Mouse (Mus musculus): ENCODE results near the gene Btaf1.
"Not testable (repeated sequence)": the region's sequence is repeated elsewhere in the genome, so short reads cannot be mapped to it uniquely, and the experiment has no call there.

Gene Btaf1

DNA sequence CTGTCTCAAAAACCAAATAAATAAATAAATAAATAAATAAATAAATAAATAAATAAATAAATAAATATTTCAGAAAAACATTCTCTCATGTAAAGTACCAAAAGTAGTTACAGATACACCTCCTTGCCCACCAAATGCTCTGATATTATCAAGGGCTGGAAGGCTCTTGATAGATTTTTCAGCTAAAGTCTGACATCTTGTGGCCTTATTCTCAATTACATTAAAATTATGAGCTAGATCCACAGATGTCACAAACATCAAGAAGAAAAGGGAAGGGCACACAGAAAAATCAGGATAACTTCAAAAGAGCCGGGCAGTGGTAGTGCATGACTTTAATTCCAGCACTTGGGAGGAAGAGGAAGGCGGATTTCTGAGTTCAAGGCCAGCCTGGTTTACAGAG is 3.9 kb upstream of the Btaf1 start:
- peak in 1 of 2 experiments; percentile 11 for DNase-seq (ENCODE audit: low spot score in 2 of 2)

DNA sequence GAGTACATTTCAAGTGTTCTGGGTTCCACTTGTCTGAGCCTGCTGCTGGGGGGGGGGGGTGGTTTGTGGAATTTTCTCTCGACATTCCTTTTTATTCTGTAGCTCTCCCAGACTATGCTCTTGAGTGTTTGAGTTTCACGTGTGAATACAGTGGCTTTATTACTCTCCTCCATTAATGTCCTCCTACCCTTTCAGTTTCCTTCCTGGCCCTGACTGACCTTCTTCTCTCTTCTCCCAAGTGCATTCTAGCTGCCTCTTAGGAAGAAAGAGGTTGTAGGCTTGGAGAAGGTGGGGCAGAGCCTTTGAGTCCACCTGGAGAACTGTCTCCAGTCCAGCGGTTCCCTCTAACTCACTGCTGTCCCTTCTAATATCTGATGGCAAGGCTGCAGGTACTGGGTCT is 2.9 kb upstream of the Btaf1 start:
- no peak for DNase-seq (ENCODE audit: low spot score in 2 of 2)

DNA sequence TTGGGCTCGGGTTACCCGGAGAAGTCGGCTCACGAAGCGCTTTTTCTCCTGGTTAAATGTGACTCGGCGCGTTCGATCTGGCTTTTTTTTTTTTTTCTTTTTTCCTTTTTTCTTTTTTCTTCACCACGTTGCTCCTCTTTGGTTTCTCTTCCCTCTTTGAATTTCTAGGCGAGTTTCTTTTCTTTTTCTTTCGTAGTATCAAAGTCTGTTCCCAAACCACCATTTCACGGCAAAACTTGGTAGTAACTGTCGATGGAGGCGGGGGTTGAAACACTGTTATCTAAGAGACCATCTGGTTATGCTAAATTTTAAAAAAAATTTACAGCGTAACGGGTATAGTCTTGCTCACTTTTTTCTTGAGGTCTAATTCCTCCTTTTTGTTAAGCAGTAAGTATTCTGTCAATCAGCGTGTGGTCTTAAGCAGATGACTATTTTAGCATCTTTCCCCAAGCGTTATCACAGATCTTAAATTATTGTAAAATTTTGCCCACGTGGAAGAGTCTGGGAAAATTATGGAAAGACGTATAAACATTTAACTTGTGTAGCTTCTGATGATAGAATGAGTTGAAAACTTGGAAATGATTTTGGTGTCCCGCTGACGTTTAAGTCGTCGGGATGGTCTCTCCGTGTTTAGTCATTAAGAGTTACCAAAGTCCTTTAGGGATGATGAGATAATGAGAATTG is 816 bp downstream of the Btaf1 start:
- DNase-seq (ENCODE audit: low spot score in 2 of 2) = no peak

DNA sequence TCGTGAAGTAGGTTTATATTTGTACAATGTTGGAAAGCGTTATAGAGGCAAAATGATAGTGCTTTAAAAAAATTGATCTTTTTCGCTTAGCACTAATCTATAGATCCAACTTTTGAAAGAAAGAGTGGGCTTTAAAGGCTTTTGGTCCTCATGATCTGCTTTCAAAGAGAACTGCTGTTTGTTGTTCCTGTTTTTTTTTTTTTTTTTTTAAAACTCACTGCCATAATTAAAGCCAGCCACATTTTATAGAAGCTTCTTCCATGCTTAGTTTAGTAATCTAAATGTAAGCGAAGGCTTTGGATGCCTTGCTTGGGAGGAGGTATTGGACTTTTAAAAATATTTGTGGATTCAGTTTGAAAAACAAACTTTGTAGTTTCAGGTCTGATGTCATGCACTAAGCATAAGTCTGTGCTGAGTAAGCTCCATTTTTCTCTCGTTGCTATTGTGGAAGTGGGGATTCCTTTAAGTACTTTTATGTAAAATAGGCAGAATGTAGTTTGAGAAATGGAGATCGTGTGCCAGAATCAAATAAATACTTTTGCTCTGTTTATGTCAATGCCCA is 2.0 kb downstream of the Btaf1 start:
- no peak for DNase-seq (ENCODE audit: low spot score in 2 of 2)

DNA sequence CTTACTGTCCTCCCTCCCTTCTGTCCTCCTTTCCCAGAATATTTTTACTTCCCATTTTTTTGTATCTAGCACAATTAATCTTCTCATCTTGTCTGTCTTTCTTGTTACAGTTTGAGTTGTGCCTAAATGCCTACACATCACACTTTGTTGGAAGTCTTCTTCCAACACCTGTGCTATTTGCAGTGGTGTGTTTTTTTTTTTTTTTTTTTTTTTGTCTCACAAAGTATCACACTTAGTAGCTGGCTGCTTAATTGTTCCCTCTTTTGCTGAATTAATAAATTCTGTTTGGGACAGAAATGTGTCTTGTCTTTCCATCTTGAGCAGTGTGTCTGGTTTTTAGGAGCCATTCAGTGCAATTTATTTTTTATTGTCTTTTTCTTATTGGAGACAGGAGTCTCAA is 3.9 kb downstream of the Btaf1 start:
- no peak for DNase-seq (ENCODE audit: low spot score in 2 of 2)

DNA sequence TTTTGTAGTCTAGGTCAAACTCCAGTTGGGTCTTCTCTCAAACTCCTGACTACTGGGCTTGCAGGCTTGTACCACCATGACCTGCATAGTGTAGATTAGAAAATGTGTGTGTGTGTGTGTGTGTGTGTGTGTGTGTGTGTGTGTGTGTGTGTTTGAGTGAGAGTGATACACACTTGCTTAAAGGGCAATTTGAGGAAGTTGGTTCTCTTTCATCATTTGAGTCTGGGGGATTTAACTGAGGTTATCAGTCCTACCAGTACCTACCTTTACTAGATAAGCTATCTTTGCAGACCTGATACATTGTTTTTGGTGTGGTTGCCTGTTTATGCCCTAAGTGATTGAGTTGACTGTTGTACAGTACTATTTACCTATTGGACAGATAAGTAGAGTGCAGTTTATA is 6.2 kb downstream of the Btaf1 start:
- no peak for DNase-seq (ENCODE audit: low spot score in 2 of 2)

DNA sequence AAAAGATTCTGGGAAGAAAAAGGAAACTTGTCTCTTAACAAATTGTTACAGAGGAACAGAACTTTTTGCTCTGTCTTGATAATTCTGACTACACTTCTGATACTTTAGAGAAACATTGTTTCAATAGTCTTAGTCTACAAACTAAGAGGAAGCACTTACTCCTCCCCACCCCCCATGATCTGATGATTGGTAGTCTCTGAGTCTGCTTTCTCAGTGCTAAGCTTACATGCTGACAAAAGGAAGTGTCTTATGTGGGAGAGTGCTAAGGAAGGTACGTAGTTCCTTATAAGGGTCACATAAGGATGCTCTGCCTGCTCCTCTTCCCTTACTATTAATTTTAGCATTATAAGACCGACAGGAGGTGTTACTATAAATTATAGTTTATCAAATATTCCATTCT is 6.7 kb downstream of the Btaf1 start:
- peak; percentile 15 to 33 for DNase-seq (ENCODE audit: low spot score in 2 of 2)

DNA sequence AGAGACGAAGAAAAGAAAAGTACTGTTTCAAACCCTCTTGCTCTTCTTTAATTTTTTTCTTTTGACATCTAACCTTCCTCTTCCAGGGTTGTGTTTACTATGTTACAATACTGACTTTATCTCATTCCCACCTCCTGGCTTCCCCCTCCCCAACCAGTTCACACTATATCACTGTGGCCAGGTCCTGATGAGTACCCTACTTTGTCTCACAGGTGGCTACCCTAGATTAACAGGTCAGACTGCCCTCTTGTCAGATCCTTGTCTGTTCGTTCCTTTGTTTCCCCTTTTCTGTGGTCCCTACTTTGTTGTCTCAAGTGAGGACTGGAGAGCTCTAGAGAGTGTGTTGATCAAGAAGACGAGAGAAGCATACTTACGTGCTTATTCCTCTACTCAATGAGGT is 10.4 kb downstream of the Btaf1 start:
- DNase-seq (ENCODE audit: low spot score in 2 of 2) = no peak

DNA sequence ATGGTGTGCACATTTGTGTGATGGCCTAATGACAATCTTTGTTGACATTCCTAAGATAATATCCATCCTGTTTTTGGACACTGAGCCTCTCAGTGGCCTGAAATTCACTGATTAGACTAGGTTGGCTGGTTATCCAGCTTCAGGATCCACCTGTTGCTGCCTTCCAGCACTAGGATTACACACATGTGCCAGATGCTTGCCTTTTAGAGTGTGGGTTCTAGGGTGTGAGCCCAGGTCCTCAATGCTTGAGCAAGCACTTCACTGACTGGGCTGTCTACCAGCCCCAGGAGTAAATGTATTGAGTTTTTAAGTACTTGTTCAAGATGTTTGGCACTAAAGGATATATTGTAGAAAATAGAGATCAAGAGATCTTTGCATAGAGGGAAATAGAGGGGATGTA is 12.1 kb downstream of the Btaf1 start:
- DNase-seq (ENCODE audit: low spot score in 2 of 2) = no peak

DNA sequence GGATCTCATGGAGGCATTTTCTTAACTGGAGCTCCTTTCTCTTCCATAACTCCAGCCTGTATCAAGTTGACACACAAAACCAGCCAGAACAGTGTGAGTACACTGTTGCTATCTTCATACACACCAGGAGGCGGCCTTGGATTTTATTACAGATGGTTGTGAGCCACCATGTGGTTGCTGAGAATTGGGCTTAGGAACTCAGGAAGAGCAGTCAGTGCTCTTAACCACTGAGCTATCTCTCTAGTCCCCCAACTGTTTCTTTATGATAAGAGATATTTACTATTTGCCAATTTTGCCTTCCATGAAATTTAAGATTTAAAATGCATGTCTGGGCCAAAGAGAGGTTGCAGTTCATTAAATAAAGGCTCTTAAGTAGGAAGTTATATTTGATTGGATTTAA is 14.2 kb downstream of the Btaf1 start:
- DNase-seq (ENCODE audit: low spot score in 2 of 2) = no peak

DNA sequence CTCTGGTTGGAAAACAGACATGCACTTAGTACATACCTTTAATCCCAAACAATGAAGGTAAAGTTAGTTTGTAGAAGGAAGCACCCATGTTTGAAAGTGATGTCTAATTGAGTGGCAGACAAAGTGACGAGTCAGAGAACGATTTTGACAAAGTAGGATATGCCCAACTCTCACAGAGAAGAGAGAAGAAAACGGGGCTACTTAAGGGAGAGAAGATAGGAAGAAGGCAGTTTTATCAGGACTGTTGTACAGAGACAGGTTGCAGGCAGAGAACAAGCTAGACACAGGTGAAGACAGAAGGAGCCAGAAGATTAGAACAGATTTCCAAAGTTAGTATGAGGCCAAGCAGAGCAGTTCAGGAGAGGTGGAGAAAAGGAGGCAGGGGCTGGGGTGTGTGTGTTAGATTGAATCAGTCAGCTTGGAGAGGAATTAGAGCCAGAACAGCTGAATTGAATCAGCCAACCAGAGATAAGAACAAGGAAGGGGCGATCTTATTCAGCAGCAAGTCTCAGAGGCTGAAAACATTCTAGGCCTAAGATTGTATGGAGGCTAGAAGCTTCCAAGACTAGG is 27.8 kb downstream of the Btaf1 start:
- DNase-seq (ENCODE audit: low spot score in 2 of 2) = no peak

DNA sequence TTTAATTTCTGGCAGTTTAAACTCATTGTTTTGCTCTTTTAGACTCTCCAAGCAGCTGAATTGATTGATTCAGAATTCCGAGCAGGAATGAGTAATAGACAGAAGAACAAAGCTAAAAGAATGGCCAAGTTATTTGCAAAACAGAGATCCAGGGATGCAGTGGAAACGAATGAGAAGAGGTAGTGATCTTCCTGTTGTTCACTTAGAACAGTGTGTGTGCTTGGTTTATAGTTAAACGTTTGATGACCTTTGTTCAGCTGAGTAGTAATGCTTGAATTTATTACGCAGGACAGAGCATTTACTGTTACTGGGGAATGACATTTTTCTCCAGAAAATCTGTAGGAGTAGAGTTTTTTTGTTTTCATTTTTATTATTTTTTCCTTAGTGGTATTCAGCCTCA is 32.5 kb downstream of the Btaf1 start:
- DNase-seq (ENCODE audit: low spot score in 2 of 2) = no peak

DNA sequence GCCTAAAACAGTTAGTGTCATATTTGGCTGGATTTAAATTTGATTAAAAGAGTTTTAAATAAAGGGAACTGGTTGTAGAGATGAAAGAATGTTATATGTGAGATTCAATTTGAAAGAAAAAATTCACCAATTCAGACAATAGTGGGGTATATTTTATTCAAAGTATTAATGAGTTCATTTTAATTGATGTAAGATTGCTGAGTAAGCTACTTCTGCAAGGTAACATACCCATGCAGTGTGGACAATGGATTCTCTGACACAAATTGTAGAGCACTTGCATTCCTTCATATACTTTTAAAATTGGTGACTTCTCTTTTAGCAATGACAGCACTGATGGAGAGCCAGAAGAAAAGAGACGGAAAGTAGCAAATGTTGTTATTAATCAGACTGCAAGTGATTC is 35.4 kb downstream of the Btaf1 start:
- no peak for DNase-seq (ENCODE audit: low spot score in 2 of 2)

DNA sequence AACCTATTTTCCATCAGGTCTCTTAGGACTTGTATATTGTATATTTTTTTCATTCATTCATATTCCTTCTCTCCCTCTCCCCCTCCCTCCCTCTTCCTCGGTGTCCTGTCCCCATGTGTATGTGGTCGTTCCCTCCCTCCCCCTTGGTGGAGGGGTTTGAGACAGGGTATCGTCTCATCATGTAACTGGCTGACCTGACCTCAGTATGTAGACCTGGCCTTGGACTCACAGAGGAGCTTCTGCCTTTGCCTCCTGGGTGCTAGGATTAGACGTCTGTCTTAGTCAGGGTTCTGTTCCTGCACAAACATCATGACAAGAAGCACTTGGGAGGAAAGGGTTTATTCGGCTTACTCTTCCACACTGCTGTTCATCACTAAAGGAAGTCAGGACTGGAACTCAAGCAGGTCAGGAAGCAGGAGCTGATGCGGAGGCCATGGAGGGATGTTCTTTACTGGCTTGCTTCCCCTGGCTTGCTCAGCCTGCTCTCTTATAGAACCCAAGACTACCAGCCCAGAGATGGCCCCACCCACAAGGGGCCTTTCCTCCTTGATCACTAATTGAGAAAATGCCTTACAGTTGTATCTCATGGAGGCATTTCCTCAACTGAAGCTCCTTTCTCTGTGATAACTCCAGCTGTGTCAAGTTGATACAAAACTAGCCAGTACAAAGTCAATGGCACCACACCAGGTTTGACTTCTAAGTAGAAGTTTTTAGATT is 36.8 kb downstream of the Btaf1 start:
- not testable (repeated sequence) for DNase-seq (ENCODE audit: low spot score in 2 of 2)

DNA sequence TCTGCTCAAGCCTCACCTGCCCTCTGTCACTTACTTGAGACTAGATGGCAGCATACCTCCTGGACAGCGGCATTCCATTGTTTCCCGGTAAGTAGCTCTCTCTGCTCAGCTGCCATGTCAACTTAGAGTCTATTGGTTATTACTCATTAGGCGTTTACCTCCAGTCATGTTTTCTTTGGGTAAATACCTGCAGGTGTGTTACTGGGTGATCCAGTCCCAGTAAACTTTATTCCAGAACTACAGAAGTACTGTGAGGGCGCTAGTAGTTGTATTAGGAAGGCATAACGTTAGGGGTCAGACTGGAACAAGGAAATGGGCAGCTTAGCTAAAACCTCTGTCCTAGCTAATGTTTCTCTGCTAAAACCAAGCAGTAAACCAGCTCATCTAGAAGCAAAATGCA is 78.7 kb downstream of the Btaf1 start:
- no peak for DNase-seq (ENCODE audit: low spot score in 2 of 2)

DNA sequence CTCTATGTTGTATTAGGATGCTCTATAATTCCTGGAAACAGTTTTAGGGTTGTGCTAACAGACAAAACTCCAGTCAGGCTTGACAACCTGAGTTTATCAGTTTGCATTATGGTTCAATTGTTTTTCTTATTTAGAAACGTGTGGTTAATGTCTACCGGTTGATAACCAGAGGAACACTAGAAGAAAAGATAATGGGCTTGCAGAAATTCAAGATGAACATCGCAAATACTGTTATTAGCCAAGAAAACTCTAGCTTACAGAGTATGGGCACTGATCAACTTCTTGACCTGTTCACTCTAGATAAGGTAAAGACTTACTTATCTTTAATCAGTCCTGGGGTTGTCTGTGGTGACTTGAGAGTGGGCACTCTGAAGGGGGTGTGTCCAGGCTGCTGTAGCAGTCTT is 84.0 kb downstream of the Btaf1 start:
- no peak for DNase-seq (ENCODE audit: low spot score in 2 of 2)

DNA sequence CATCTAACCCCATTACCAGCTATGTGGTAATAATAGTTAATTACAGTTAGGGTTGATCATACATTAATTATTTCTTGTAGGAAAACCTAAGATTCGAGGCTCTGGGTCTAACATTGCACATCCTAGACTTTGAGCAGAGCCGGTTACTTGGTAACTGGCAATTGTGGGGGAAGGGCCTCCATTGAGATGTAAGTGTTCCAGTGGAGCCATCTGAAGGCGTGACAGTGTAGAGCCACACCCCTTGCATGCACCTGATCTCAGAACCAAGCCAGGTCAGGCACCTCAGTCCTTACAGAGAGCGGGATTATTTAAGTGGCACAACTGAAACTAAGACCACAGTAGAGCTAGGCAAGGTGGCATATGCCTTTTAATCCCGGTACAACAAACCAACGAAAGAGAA is 87.6 kb downstream of the Btaf1 start:
- no peak for DNase-seq (ENCODE audit: low spot score in 2 of 2)

DNA sequence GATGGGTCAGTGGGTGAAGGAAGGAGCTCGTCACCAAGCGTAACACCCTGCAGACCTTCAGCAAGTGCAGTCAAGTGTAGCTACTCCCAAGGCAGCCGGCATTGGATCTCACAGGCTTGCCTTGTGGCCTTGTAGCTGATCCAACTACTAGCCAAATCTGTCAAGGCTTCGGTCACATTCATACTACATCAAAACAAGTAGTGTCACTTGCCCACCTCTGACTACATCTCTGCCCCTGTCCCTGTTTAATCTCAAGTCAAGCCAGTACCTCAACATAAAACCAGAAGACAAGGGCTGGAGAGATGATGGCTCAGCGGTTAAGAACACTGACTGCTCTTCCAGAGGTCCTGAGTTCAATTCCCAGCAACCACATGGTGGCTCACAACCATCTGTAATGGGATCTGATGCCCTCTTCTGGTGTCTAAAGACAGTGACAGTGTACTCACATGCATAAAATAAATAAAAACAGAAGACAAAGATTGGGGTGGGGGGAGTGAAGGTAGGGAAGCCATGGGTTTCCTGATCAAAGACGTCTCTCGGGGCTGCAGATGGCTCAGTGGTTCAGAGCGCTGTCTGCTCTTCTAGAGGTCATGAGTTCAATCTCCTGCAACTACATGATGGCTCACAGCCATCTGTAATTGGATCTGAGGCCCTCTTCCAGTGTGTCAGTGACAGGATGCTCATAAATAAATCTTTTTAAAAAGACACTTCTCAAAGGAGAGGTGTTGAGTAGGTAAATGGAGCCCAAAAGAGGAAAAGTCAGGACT is 88.5 kb downstream of the Btaf1 start:
- DNase-seq (ENCODE audit: low spot score in 2 of 2) = no peak

DNA sequence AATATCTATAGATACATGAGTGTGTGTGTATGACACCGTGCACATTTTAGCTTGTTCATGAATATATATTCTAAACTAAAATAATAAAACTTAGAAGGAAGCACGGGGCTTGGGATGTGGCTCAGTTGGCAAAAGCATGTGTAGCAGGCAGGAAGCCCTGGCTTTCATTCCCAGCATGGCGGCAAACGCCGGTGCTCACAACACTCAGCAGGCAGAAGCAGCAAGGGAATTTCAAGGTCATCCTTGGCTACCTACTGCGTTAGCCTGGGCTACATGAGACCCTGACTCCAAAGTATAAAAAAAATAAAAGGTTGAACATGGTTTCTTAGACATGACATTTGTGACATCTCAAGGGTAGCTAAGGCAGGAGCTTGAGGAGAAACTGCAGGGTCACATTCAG is 91.0 kb downstream of the Btaf1 start:
- DNase-seq (ENCODE audit: low spot score in 2 of 2) = no peak

DNA sequence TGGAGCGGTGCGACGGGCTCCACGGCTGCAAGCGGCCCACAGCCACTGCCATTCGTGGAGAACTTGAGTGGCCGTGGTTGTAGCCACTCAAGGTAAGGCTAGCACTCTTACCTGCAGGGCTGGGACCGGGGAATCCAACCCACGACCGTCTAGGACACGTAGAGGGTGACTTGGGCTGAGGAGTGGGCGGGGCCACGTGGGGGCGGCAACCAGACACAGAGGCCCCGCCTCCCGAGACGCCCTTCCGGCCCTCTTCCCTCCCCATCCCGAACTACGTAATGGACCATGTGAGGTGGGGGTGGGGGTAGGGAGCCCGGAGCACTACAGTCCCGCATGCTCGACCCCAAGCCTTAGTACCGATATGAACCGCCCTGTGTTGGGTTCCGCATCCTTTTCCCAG is 92.5 kb downstream of the Btaf1 start:
- peak in 1 of 2 experiments; percentile 13 for DNase-seq (ENCODE audit: low spot score in 2 of 2)

DNA sequence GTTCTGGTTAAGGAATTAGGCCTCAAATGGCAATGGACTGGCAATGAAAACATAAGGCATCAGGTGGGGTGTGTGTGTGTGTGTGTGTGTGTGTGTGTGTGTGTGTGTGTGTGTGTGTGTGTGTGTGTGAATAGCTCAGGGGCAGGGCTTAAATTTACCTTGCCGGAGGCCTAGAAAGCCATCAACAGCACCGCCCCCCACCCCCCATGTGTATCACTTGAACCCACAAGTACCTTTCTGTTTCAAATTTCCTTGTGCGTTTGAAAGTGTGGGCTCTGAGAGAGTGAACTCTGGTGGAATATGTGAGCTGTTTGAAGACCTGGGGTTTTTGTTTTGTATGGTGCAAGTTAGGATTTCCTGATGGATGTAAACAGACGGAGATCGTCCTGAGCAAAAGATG is 93.1 kb downstream of the Btaf1 start:
- DNase-seq (ENCODE audit: low spot score in 2 of 2) = no peak

DNA sequence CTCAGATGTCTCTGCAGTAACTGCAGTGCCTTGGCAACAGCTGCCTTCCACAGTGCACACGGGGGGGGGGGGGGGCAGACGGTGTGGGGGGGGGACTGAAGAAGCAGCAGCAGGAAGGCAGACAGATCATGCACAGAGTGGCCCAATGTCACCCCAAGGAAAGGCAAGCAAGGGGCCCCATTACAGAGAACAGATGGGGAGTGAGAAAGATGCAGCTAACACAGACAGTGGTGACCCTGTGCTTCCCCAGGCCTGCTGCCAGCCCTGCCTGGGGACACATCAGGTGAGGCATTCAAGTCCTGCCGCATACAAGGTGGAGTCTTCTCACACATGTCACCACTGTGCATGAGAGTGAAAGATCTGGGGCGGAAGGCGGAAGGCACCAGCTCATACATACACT is 94.7 kb downstream of the Btaf1 start:
- DNase-seq (ENCODE audit: low spot score in 2 of 2) = no peak
